Mouse (Mus musculus) limb, embryonic 14.5 days (tissue): Measurements from ENCODE around the gene Lce1l. TPM values are rescaled to one million over a fixed set of nuclear protein-coding genes. Genes with fewer than 3 reads are reported as not detected.
"Not testable (repeated sequence)": the region's sequence is repeated elsewhere in the genome, so short reads cannot be mapped to it uniquely, and the experiment has no call there.

Experiments used
- ATAC-seq: fragments of 200-750 bp; cut with Nextera tagmentation; 2 replicates; pipeline ENCODE4 v1.8.0; 2017; ENCODE audit warnings: low read depth, moderate number of reproducible peaks, moderate TSS enrichment; ENCODE audit not compliant: low FRiP score
- DNase-seq: peaks from one replicate; pipeline ENCODE4 v3.0.0-alpha.2; 2015; ENCODE audit warnings: low spot score
- H3K27ac ChIP-seq: fragments of 300-500 bp; sonication (generic); replicated peaks from 2 replicates; pipeline ENCODE4 v1.5.1; 2014; ENCODE audit warnings: low read depth, mild to moderate bottlenecking, low read length, moderate library complexity, mixed read lengths
- H3K27me3 ChIP-seq: fragments of 300-500 bp; sonication (generic); 2 replicates; pipeline ENCODE4 v1.6.1; 2014; ENCODE audit warnings: low read length, mixed read lengths; ENCODE audit not compliant: control insufficient read depth, insufficient read depth
- H3K36me3 ChIP-seq: fragments of 300-500 bp; sonication (generic); 2 replicates; pipeline ENCODE4 v1.6.1; 2014; ENCODE audit warnings: mild to moderate bottlenecking, low read length, moderate library complexity, mixed read lengths; ENCODE audit not compliant: control insufficient read depth, insufficient read depth
- H3K4me1 ChIP-seq: fragments of 300-500 bp; sonication (generic); 2 replicates; pipeline ENCODE4 v1.6.1; 2014; ENCODE audit warnings: antibody characterized with exemption, low read length, mixed read lengths; ENCODE audit not compliant: control insufficient read depth, insufficient read depth
- H3K4me2 ChIP-seq: fragments of 300-500 bp; sonication (generic); replicated peaks from 2 replicates; pipeline ENCODE4 v1.6.1; 2014; ENCODE audit warnings: low read depth, mild to moderate bottlenecking, low read length, moderate library complexity; ENCODE audit not compliant: severe bottlenecking
- H3K4me3 ChIP-seq: fragments of 300-500 bp; sonication (generic); replicated peaks from 2 replicates; pipeline ENCODE4 v1.5.1; 2014; ENCODE audit warnings: low read length
- H3K9ac ChIP-seq: fragments of 300-500 bp; sonication (generic); 2 replicates; pipeline ENCODE4 v1.6.1; 2014; ENCODE audit warnings: mild to moderate bottlenecking, low read depth, low read length, moderate library complexity; ENCODE audit not compliant: severe bottlenecking
- H3K9me3 ChIP-seq: fragments of 300-500 bp; sonication (generic); 2 replicates; pipeline ENCODE4 v1.6.1; 2016; ENCODE audit warnings: low read length; ENCODE audit not compliant: control insufficient read depth
- POLR2A ChIP-seq: fragments of 200-500 bp; IDR thresholded peaks from 2 replicates; pipeline ENCODE4 v1.8.0; 2012; ENCODE audit warnings: inconsistent platforms, mild to moderate bottlenecking, moderate library complexity, borderline replicate concordance; ENCODE audit not compliant: insufficient read depth, insufficient read length; ENCODE audit errors: extremely low read depth
- WGBS: fragments of 180-500 bp; shearing (Covaris S2); extraction: QIAGEN DNeasy Blood & Tissue Kit; methylation state at CpG from one replicate; pipeline ENCODE4 v1.1.7; 2014; 5-methylcytosine and 5-hydroxymethylcytosine counted together
- polyA plus RNA-seq, 2 experiments: library from polyadenylated mRNA; depleted of rRNA in 1 of 2; stranded (reverse) in 1 of 2; unstranded in 1 of 2; fragments of >200 nt; fragmentation: Nextera tagmentation in 1 of 2; extraction: Ambion mirVana in 1 of 2; gene quantifications; 2 replicates each; pipeline versions ENCODE4 v1.2.1 to v1.2.3; 2012 to 2014

Gene Lce1l
- polyA plus RNA-seq, 2 experiments, result not detected

DNA sequence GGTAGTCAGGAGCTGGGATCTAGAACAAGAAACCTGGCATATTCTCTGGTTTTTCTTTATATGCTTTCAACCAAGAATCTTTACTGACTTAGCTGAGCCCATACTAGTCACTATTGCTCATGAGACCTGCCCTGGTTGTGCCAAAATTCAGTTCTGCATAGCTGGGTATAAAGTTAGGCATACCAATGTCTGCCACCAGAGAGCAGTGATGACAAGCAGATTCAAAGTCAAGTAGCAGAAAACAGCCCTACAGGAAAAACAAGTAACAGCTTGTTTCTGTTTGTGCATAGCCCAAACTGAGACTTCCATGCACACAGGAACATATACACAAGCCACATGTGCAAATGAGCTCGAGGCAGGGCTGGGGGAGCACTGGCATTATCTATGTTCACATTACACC is 25.3 kb downstream of the Lce1l start:
- Histone ChIP-seq H3K27me3 (no peaks in the 10 kb centered on the region), H3K4me2 (no peak overlapping the region), H3K9ac (no peak overlapping the region), H3K27ac (no peak overlapping the region), H3K9me3 (no peaks in the 10 kb centered on the region), H3K4me3 (no peak overlapping the region), H3K4me1 (no peaks in the 10 kb centered on the region), H3K36me3 (no peaks in the 10 kb centered on the region)
- no peak for ATAC-seq
- no peak for TF ChIP-seq POLR2A
- DNase-seq, result no peak
- 17% methylated on average over 1 of the region's 1 CpGs for WGBS

DNA sequence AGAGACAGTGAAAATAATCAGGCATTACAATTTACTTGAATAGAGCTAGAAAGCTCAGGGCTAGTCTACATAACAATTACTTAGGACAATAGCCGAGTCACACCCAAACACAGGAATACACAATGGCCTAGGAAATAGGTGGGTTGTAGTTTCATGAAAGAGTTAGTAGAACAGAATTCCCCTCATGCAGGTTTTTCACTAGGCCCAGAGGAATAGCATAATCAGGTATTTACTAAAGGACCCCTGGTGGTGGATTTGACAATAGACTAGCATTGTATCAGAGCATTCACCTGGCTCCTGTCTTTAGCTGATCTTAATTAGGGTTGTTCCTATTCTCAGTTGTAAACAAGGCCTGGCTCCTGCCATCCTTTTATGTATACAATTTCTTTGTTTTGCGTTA is 35.0 kb downstream of the Lce1l start:
- not testable (repeated sequence) for H3K4me2 ChIP-seq, H3K4me1 ChIP-seq, ATAC-seq, DNase-seq, H3K36me3 ChIP-seq, H3K9me3 ChIP-seq, H3K9ac ChIP-seq, H3K27me3 ChIP-seq, H3K4me3 ChIP-seq, H3K27ac ChIP-seq
- WGBS, result 88% methylated on average over 2 of the region's 2 CpGs

DNA sequence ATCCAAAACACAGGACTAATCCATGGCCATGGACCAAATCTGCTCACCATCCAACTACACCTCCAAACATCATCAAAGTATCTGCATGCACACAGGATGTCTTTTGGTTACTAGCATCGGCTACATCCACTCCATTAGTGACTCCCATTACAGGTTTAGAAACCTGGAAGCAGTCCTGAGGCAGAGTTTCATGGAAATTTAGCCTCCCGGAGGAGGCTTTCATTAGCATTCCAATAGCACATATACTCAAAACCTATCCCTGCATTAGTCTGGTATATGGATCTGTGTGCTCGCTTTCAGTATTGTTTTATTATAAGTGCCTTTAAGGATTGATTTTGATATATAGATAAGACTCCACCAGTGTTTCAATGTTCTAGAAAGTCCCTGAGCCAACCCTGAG is 35.5 kb downstream of the Lce1l start:
- H3K36me3 ChIP-seq, result no peaks in the 10 kb centered on the region
- H3K4me1 ChIP-seq, result no peaks in the 10 kb centered on the region
- DNase-seq (no peak), ATAC-seq (no peak)
- H3K9me3 ChIP-seq, result no peaks in the 10 kb centered on the region
- 93% methylated on average over 3 of the region's 3 CpGs for WGBS
- H3K4me3 ChIP-seq, result no peak overlapping the region
- TF ChIP-seq POLR2A, result no peak
- no peaks in the 10 kb centered on the region for H3K27me3 ChIP-seq
- H3K9ac ChIP-seq, result no peak overlapping the region
- H3K4me2 ChIP-seq, result no peak overlapping the region
- H3K27ac ChIP-seq, result no peak overlapping the region

DNA sequence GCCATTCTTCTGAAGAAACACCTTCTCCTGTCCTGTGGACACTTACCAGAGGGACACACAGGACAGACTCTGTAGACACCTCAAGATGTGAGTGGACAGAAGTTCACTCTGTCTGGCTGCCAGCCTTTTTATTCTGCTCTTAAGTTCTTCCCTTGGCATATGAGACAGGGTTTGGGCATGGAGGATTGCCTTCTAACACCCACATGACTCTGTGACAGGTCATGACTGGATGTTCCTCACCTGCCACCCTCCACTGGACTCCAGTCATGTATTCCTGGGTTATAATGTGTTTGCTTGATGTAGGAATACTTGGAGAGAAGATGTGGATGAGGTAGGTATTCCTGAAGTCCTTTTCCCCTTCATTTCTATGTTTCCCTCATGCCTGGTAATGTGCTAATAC is 43.3 kb downstream of the Lce1l start, which contains the start of gene Lce1k:
TSS of gene Lce1k (minus strand) at position 101 of the 400 bp plus-strand sequence.
- no peaks in the 10 kb centered on the region for H3K9me3 ChIP-seq
- H3K4me3 ChIP-seq, result no peak within 1 kb of the TSS
- H3K27me3 ChIP-seq, result no peaks in the 10 kb centered on the region
- DNase-seq, result no peak
- H3K4me2 ChIP-seq, result no peak within 1 kb of the TSS
- H3K4me1 ChIP-seq, result no peaks in the 10 kb centered on the region
- no peak for ATAC-seq
- no peak for TF ChIP-seq POLR2A
- no peaks in the 10 kb centered on the region for H3K36me3 ChIP-seq
- H3K9ac ChIP-seq, result no peak within 1 kb of the TSS
- H3K27ac ChIP-seq, result no peak within 1 kb of the TSS

Other genes with a start within 250 kb of the Lce1l start
- gene 2210017I01Rik, start 243.8 kb downstream of the Lce1l start, polyA plus RNA-seq (2012; rRNA removed), result not detected in 2 replicates
- not detected in 2 replicates for gene 2210017I01Rik, start 243.8 kb downstream of the Lce1l start, polyA plus RNA-seq (2014; fragmentation: Nextera tagmentation; extraction: Ambion mirVana)
- gene Lce6a, start 229.6 kb downstream of the Lce1l start, polyA plus RNA-seq (2012; rRNA removed), result not detected in 2 replicates
- 0.59 TPM in 1 of 2 replicates, not detected in the other for gene Lce6a, start 229.6 kb downstream of the Lce1l start, polyA plus RNA-seq (2014; fragmentation: Nextera tagmentation; extraction: Ambion mirVana)
- not detected in 2 replicates for gene Lce1a1, start 203.0 kb downstream of the Lce1l start, polyA plus RNA-seq (2012; rRNA removed)
- not detected in 2 replicates for gene Lce1a1, start 203.0 kb downstream of the Lce1l start, polyA plus RNA-seq (2014; fragmentation: Nextera tagmentation; extraction: Ambion mirVana)
- not detected in 2 replicates for gene Lce1b, start 194.4 kb downstream of the Lce1l start, polyA plus RNA-seq (2012; rRNA removed)
- not detected in 2 replicates for gene Lce1b, start 194.4 kb downstream of the Lce1l start, polyA plus RNA-seq (2014; fragmentation: Nextera tagmentation; extraction: Ambion mirVana)
- gene Lce1a2, start 181.0 kb downstream of the Lce1l start, polyA plus RNA-seq (2012; rRNA removed), result not detected in 2 replicates
- not detected in 2 replicates for gene Lce1a2, start 181.0 kb downstream of the Lce1l start, polyA plus RNA-seq (2014; fragmentation: Nextera tagmentation; extraction: Ambion mirVana)
- gene Lce1c, start 172.0 kb downstream of the Lce1l start, polyA plus RNA-seq (2012; rRNA removed), result not detected in 2 replicates
- not detected in 2 replicates for gene Lce1c, start 172.0 kb downstream of the Lce1l start, polyA plus RNA-seq (2014; fragmentation: Nextera tagmentation; extraction: Ambion mirVana)
- not detected in 2 replicates for gene Lce1d, start 164.1 kb downstream of the Lce1l start, polyA plus RNA-seq (2012; rRNA removed)
- gene Lce1d, start 164.1 kb downstream of the Lce1l start, polyA plus RNA-seq (2014; fragmentation: Nextera tagmentation; extraction: Ambion mirVana), result not detected in 2 replicates
- gene Lce1e, start 142.2 kb downstream of the Lce1l start, polyA plus RNA-seq (2012; rRNA removed), result not detected in 2 replicates
- not detected in 2 replicates for gene Lce1e, start 142.2 kb downstream of the Lce1l start, polyA plus RNA-seq (2014; fragmentation: Nextera tagmentation; extraction: Ambion mirVana)
- gene Lce1f, start 130.9 kb downstream of the Lce1l start, polyA plus RNA-seq (2012; rRNA removed), result not detected in 2 replicates
- not detected in 2 replicates for gene Lce1f, start 130.9 kb downstream of the Lce1l start, polyA plus RNA-seq (2014; fragmentation: Nextera tagmentation; extraction: Ambion mirVana)
- gene Gm38119, start 112.2 kb downstream of the Lce1l start, polyA plus RNA-seq (2012; rRNA removed), result not detected in 2 replicates
- not detected in 2 replicates for gene Gm38119, start 112.2 kb downstream of the Lce1l start, polyA plus RNA-seq (2014; fragmentation: Nextera tagmentation; extraction: Ambion mirVana)
- gene Lce1g, start 98.9 kb downstream of the Lce1l start, polyA plus RNA-seq (2012; rRNA removed), result not detected in 2 replicates
- not detected in 2 replicates for gene Lce1g, start 98.9 kb downstream of the Lce1l start, polyA plus RNA-seq (2014; fragmentation: Nextera tagmentation; extraction: Ambion mirVana)
- not detected in 2 replicates for gene Lce1h, start 86.2 kb downstream of the Lce1l start, polyA plus RNA-seq (2012; rRNA removed)
- not detected in 2 replicates for gene Lce1h, start 86.2 kb downstream of the Lce1l start, polyA plus RNA-seq (2014; fragmentation: Nextera tagmentation; extraction: Ambion mirVana)
- not detected in 2 replicates for gene Lce1i, start 72.4 kb downstream of the Lce1l start, polyA plus RNA-seq (2012; rRNA removed)
- gene Lce1i, start 72.4 kb downstream of the Lce1l start, polyA plus RNA-seq (2014; fragmentation: Nextera tagmentation; extraction: Ambion mirVana), result not detected in 2 replicates
- gene Lce1j, start 60.8 kb downstream of the Lce1l start, polyA plus RNA-seq (2012; rRNA removed), result not detected in 2 replicates
- not detected in 2 replicates for gene Lce1j, start 60.8 kb downstream of the Lce1l start, polyA plus RNA-seq (2014; fragmentation: Nextera tagmentation; extraction: Ambion mirVana)
- not detected in 2 replicates for gene Lce1k, start 43.4 kb downstream of the Lce1l start, polyA plus RNA-seq (2012; rRNA removed)
- gene Lce1k, start 43.4 kb downstream of the Lce1l start, polyA plus RNA-seq (2014; fragmentation: Nextera tagmentation; extraction: Ambion mirVana), result not detected in 2 replicates
- 0.03 TPM in 1 of 2 replicates, not detected in the other for gene Kprp, start 24.0 kb downstream of the Lce1l start, polyA plus RNA-seq (2012; rRNA removed)
- gene Kprp, start 24.0 kb downstream of the Lce1l start, polyA plus RNA-seq (2014; fragmentation: Nextera tagmentation; extraction: Ambion mirVana), result not detected in 2 replicates
- gene 2310050C09Rik, start 18.9 kb upstream of the Lce1l start, polyA plus RNA-seq (2012; rRNA removed), result 0.05 and 0.06 TPM in 2 replicates
- gene 2310050C09Rik, start 18.9 kb upstream of the Lce1l start, polyA plus RNA-seq (2014; fragmentation: Nextera tagmentation; extraction: Ambion mirVana), result not detected in 2 replicates
- gene Lce3a, start 74.9 kb upstream of the Lce1l start, polyA plus RNA-seq (2012; rRNA removed), result not detected in 2 replicates
- not detected in 2 replicates for gene Lce3a, start 74.9 kb upstream of the Lce1l start, polyA plus RNA-seq (2014; fragmentation: Nextera tagmentation; extraction: Ambion mirVana)
- gene Lce3b, start 81.7 kb upstream of the Lce1l start, polyA plus RNA-seq (2012; rRNA removed), result not detected in 2 replicates
- not detected in 2 replicates for gene Lce3b, start 81.7 kb upstream of the Lce1l start, polyA plus RNA-seq (2014; fragmentation: Nextera tagmentation; extraction: Ambion mirVana)
- 0.20 TPM in 1 of 2 replicates, not detected in the other for gene Lce3c, start 93.2 kb upstream of the Lce1l start, polyA plus RNA-seq (2012; rRNA removed)
- not detected in 2 replicates for gene Lce3c, start 93.2 kb upstream of the Lce1l start, polyA plus RNA-seq (2014; fragmentation: Nextera tagmentation; extraction: Ambion mirVana)
- gene Lce3d, start 106.1 kb upstream of the Lce1l start, polyA plus RNA-seq (2012; rRNA removed), result not detected in 2 replicates
- gene Lce3d, start 106.1 kb upstream of the Lce1l start, polyA plus RNA-seq (2014; fragmentation: Nextera tagmentation; extraction: Ambion mirVana), result not detected in 2 replicates
- gene Lce3e, start 115.8 kb upstream of the Lce1l start, polyA plus RNA-seq (2012; rRNA removed), result not detected in 2 replicates
- gene Lce3e, start 115.8 kb upstream of the Lce1l start, polyA plus RNA-seq (2014; fragmentation: Nextera tagmentation; extraction: Ambion mirVana), result not detected in 2 replicates
- gene Lce3f, start 140.9 kb upstream of the Lce1l start, polyA plus RNA-seq (2012; rRNA removed), result not detected in 2 replicates
- 1.6 TPM in 1 of 2 replicates, not detected in the other for gene Lce3f, start 140.9 kb upstream of the Lce1l start, polyA plus RNA-seq (2014; fragmentation: Nextera tagmentation; extraction: Ambion mirVana)
- 1.4 and 1.5 TPM in 2 replicates for gene Crct1, start 164.4 kb upstream of the Lce1l start, polyA plus RNA-seq (2012; rRNA removed)
- 1.3 and 2.7 TPM in 2 replicates for gene Crct1, start 164.4 kb upstream of the Lce1l start, polyA plus RNA-seq (2014; fragmentation: Nextera tagmentation; extraction: Ambion mirVana)
- gene Lce1m, start 167.8 kb upstream of the Lce1l start, polyA plus RNA-seq (2012; rRNA removed), result 0.08 TPM in 1 of 2 replicates, not detected in the other
- gene Lce1m, start 167.8 kb upstream of the Lce1l start, polyA plus RNA-seq (2014; fragmentation: Nextera tagmentation; extraction: Ambion mirVana), result not detected in 2 replicates
- not detected in 2 replicates for gene Gm4858, start 217.5 kb upstream of the Lce1l start, polyA plus RNA-seq (2012; rRNA removed)
- not detected in 2 replicates for gene Gm4858, start 217.5 kb upstream of the Lce1l start, polyA plus RNA-seq (2014; fragmentation: Nextera tagmentation; extraction: Ambion mirVana)